Mouse (Mus musculus) C2C12 (cell line): ENCODE results near the gene Ndst4.

Experiments
- CTCF ChIP-seq: IDR thresholded peaks from one replicate; pipeline ENCODE4 v1.5.1; 2011; ENCODE audit not compliant: control insufficient read depth, insufficient read depth, insufficient read length
- MAX ChIP-seq: IDR thresholded peaks from one replicate; pipeline ENCODE4 v1.6.1; 2011; ENCODE audit warnings: mild to moderate bottlenecking, control low read depth

- TF ChIP-seq CTCF (no peak), MAX (no peak)
Measured at GRCm38 (mm10) chr3:125684583-125684982, 280.7 kb downstream of the Ndst4 start.
